Mouse (Mus musculus) regulatory T cell (primary cell): ENCODE data around the gene Phrf1.

ENCODE experiments used
- in situ Hi-C: fragments of 300-600 bp; cut with MboI, MseI; formaldehyde crosslinking; loops from one replicate; pipeline ENCODE4 v1.15.1; 2025; ENCODE audit warnings: high pct_unique_total_duplicates

Phrf1 gene

GRCm38 (mm10) chr7:141228279-141229067, at the start of gene Phrf1:
TSS of gene Phrf1 (plus strand) at chr7:141228784.
- in situ Hi-C loops = no loop called here

GRCm38 (mm10) chr7:141188194-141188593, 40.4 kb upstream of the Phrf1 start:
- in situ Hi-C loops = no loop called here

- in situ Hi-C loops = no loop called here
Observed at GRCm38 (mm10) chr7:141188733-141189132, 39.9 kb upstream of the Phrf1 start.

- in situ Hi-C loops = no loop called here
Observed at GRCm38 (mm10) chr7:141190220-141190619, 38.4 kb upstream of the Phrf1 start.

- in situ Hi-C loops = no loop called here
Observed at GRCm38 (mm10) chr7:141191036-141191435, 37.5 kb upstream of the Phrf1 start.

GRCm38 (mm10) chr7:141191796-141192685, 36.5 kb upstream of the Phrf1 start:
- in situ Hi-C loops = no loop called here

- in situ Hi-C loops = no loop called here
Observed at GRCm38 (mm10) chr7:141192776-141193347, 35.7 kb upstream of the Phrf1 start.

- in situ Hi-C loops = no loop called here
Observed at GRCm38 (mm10) chr7:141193348-141193856, 35.2 kb upstream of the Phrf1 start.

- in situ Hi-C loops = no loop called here
Observed at GRCm38 (mm10) chr7:141193948-141194347, 34.6 kb upstream of the Phrf1 start, which contains the start of the genes Hras and Lrrc56. TSS of gene Hras (minus strand) at chr7:141194005. TSS of gene Lrrc56 (plus strand) at chr7:141194157.

- in situ Hi-C loops = no loop called here
Observed at GRCm38 (mm10) chr7:141194409-141194808, 34.2 kb upstream of the Phrf1 start.

GRCm38 (mm10) chr7:141194830-141195229, 33.8 kb upstream of the Phrf1 start:
- in situ Hi-C loops = no loop called here

GRCm38 (mm10) chr7:141195754-141196153, 32.8 kb upstream of the Phrf1 start:
- in situ Hi-C loops = no loop called here

- in situ Hi-C loops = no loop called here
Observed at GRCm38 (mm10) chr7:141196619-141197282, 31.8 kb upstream of the Phrf1 start.

GRCm38 (mm10) chr7:141198121-141198520, 30.5 kb upstream of the Phrf1 start:
- in situ Hi-C loops = no loop called here

- in situ Hi-C loops = no loop called here
Observed at GRCm38 (mm10) chr7:141204546-141204945, 24.0 kb upstream of the Phrf1 start.

GRCm38 (mm10) chr7:141205504-141205903, 23.1 kb upstream of the Phrf1 start:
- in situ Hi-C loops = no loop called here

GRCm38 (mm10) chr7:141206182-141206937, 22.2 kb upstream of the Phrf1 start:
- in situ Hi-C loops = no loop called here

- in situ Hi-C loops = no loop called here
Observed at GRCm38 (mm10) chr7:141209526-141209925, 19.1 kb upstream of the Phrf1 start.

GRCm38 (mm10) chr7:141210137-141210536, 18.4 kb upstream of the Phrf1 start:
- in situ Hi-C loops = no loop called here

- in situ Hi-C loops = no loop called here
Observed at GRCm38 (mm10) chr7:141210606-141211131, 17.9 kb upstream of the Phrf1 start.
